Mouse (Mus musculus) midbrain, embryonic 11.5 days (tissue): ENCODE results near the gene Unc13d. TPM values are rescaled to one million over a fixed set of nuclear protein-coding genes. Genes with fewer than 3 reads are reported as not detected.
"Not testable (repeated sequence)": the region's sequence is repeated elsewhere in the genome, so short reads cannot be mapped to it uniquely, and the experiment has no call there.

ENCODE experiments used
- ATAC-seq: fragments of 200-750 bp; cut with Nextera tagmentation; 2 replicates; pipeline ENCODE4 v1.8.0; 2017; ENCODE audit warnings: moderate TSS enrichment, moderate library complexity; ENCODE audit not compliant: low FRiP score
- DNase-seq: peaks from one replicate; pipeline ENCODE4 v3.0.0; 2015; ENCODE audit warnings: low spot score; ENCODE audit errors: missing footprints
- H3K27ac ChIP-seq: fragments of 300-500 bp; sonication (generic); 2 replicates; pipeline ENCODE4 v1.5.1; 2014; ENCODE audit warnings: low read depth, low read length
- H3K27me3 ChIP-seq: fragments of 300-500 bp; sonication (generic); 2 replicates; pipeline ENCODE4 v1.6.1; 2014; ENCODE audit warnings: mild to moderate bottlenecking, low read length, moderate library complexity, mixed read lengths; ENCODE audit not compliant: control insufficient read depth, insufficient read depth
- H3K36me3 ChIP-seq: fragments of 300-500 bp; sonication (generic); 2 replicates; pipeline ENCODE4 v1.6.1; 2014; ENCODE audit warnings: mild to moderate bottlenecking, low read length, moderate library complexity, mixed read lengths; ENCODE audit not compliant: control insufficient read depth, insufficient read depth
- H3K4me1 ChIP-seq: fragments of 300-500 bp; sonication (generic); 2 replicates; pipeline ENCODE4 v1.6.1; 2014; ENCODE audit warnings: low read length; ENCODE audit not compliant: control insufficient read depth, insufficient read depth
- H3K4me2 ChIP-seq: fragments of 300-500 bp; sonication (generic); 2 replicates; pipeline ENCODE4 v1.6.1; 2014; ENCODE audit warnings: mild to moderate bottlenecking, moderate library complexity
- H3K4me3 ChIP-seq: fragments of 300-500 bp; sonication (generic); 2 replicates; pipeline ENCODE4 v1.5.1; 2014; ENCODE audit warnings: low read depth, low read length
- H3K9ac ChIP-seq: fragments of 300-500 bp; sonication (generic); 2 replicates; pipeline ENCODE4 v1.6.1; 2014; ENCODE audit warnings: low read length
- H3K9me3 ChIP-seq: fragments of 300-500 bp; sonication (generic); 2 replicates; pipeline ENCODE4 v1.6.1; 2016; ENCODE audit warnings: low read length; ENCODE audit not compliant: control insufficient read depth
- WGBS: fragments of 180-500 bp; shearing (Covaris S2); extraction: QIAGEN DNeasy Blood & Tissue Kit; methylation state at CpG from one replicate; pipeline ENCODE4 v1.1.7; 2014; 5-methylcytosine and 5-hydroxymethylcytosine counted together
- polyA plus RNA-seq: library from polyadenylated mRNA; unstranded; fragments of >200 nt; fragmentation: Nextera tagmentation; extraction: Ambion mirVana; gene quantifications from 2 replicates; pipeline ENCODE4 v1.2.1, GENCODE M21; 2014

The Unc13d gene
- polyA plus RNA-seq, 1 experiment from 2014 or later: 0.82 TPM

- no peak overlapping the region for H3K4me2 ChIP-seq
- H3K9me3 ChIP-seq: 0 out of 2 replicates have a peak, but pooled peaks cover 3% of the 10 kb centered on the region
- DNase-seq: no peak
- H3K36me3 ChIP-seq: no peaks in the 10 kb centered on the region
- no peak for ATAC-seq
- H3K4me3 ChIP-seq: no peak overlapping the region
- H3K9ac ChIP-seq: no peak overlapping the region
- H3K4me1 ChIP-seq: no peaks in the 10 kb centered on the region
- H3K27me3 ChIP-seq: no peaks in the 10 kb centered on the region
- WGBS: 69% methylated on average over 16 of the region's 16 CpGs
- H3K27ac ChIP-seq: 0 out of 2 replicates have a peak overlapping the region, but pooled peaks have one; percentile 15
Measured at GRCm38 (mm10) chr11:116093771-116094565, 16.2 kb upstream of the Unc13d start.

- DNase-seq, H3K9ac ChIP-seq, H3K4me1 ChIP-seq, ATAC-seq, H3K27ac ChIP-seq, H3K9me3 ChIP-seq, H3K4me2 ChIP-seq, H3K27me3 ChIP-seq, H3K4me3 ChIP-seq, H3K36me3 ChIP-seq: not testable (repeated sequence)
- WGBS: 95% methylated on average over 6 of the region's 6 CpGs
Measured at GRCm38 (mm10) chr11:116092959-116093358, 15.2 kb upstream of the Unc13d start.

GRCm38 (mm10) chr11:116091591-116091990, 13.8 kb upstream of the Unc13d start:
- no peak overlapping the region for H3K9ac ChIP-seq
- no peaks in the 10 kb centered on the region for H3K27me3 ChIP-seq
- no peak overlapping the region for H3K4me3 ChIP-seq
- H3K36me3 ChIP-seq: no peaks in the 10 kb centered on the region
- no peak overlapping the region for H3K4me2 ChIP-seq
- WGBS: 88% methylated on average over 6 of the region's 6 CpGs
- 0 out of 2 replicates have a peak, but pooled peaks cover under 1% of the 10 kb centered on the region for H3K9me3 ChIP-seq
- no peak overlapping the region for H3K27ac ChIP-seq
- H3K4me1 ChIP-seq: peaks cover 7% of the 10 kb centered on the region; the same call in 1 of the 2 replicates
- no peak for DNase-seq
- ATAC-seq: no peak

- H3K9me3 ChIP-seq: no peaks in the 10 kb centered on the region
- 90% methylated on average over 6 of the region's 6 CpGs for WGBS
Measured at GRCm38 (mm10) chr11:116089545-116089944, 11.8 kb upstream of the Unc13d start.

GRCm38 (mm10) chr11:116088741-116089394, 11.1 kb upstream of the Unc13d start:
- Histone ChIP-seq H3K9ac (no peak overlapping the region), H3K36me3 (no peaks in the 10 kb centered on the region), H3K4me1 (peaks cover 15% of the 10 kb centered on the region), H3K27me3 (no peaks in the 10 kb centered on the region), H3K4me2 (no peak overlapping the region), H3K27ac (no peak overlapping the region), H3K9me3 (no peaks in the 10 kb centered on the region), H3K4me3 (no peak overlapping the region)
- DNase-seq (no peak), ATAC-seq (no peak)
- WGBS: 89% methylated on average over 11 of the region's 11 CpGs

More at GRCm38 (mm10) chr11:116089545-116089944, 11.8 kb upstream of the Unc13d start:
- no peaks in the 10 kb centered on the region for H3K36me3 ChIP-seq
- H3K27me3 ChIP-seq: no peaks in the 10 kb centered on the region
- H3K9ac ChIP-seq: no peak overlapping the region
- H3K4me1 ChIP-seq: peaks cover 15% of the 10 kb centered on the region
- no peak overlapping the region for H3K27ac ChIP-seq
- no peak for DNase-seq
- H3K4me2 ChIP-seq: no peak overlapping the region
- ATAC-seq: no peak
- H3K4me3 ChIP-seq: no peak overlapping the region

- H3K4me3 ChIP-seq: no peak overlapping the region
- peaks cover 15% of the 10 kb centered on the region for H3K4me1 ChIP-seq
- no peak for ATAC-seq
- 82% methylated on average over 8 of the region's 8 CpGs for WGBS
- no peaks in the 10 kb centered on the region for H3K36me3 ChIP-seq
- no peak overlapping the region for H3K9ac ChIP-seq
- H3K27me3 ChIP-seq: no peaks in the 10 kb centered on the region
- H3K4me2 ChIP-seq: peak overlapping the region; percentile 56; the same call in 1 of the 2 replicates
- no peak overlapping the region for H3K27ac ChIP-seq
- no peaks in the 10 kb centered on the region for H3K9me3 ChIP-seq
- no peak for DNase-seq
Measured at GRCm38 (mm10) chr11:116088188-116088587, 10.4 kb upstream of the Unc13d start.

- H3K27me3 ChIP-seq: no peaks in the 10 kb centered on the region
- peak; percentile 80 for ATAC-seq
- H3K4me2 ChIP-seq: peak overlapping the region; percentile 56
- peak overlapping the region; percentile 45 for H3K4me3 ChIP-seq
- H3K9ac ChIP-seq: peak overlapping the region; percentile 50
- no peaks in the 10 kb centered on the region for H3K9me3 ChIP-seq
- H3K27ac ChIP-seq: no peak overlapping the region; the same call in 1 of the 2 replicates
- peak; percentile 98 for DNase-seq
- H3K4me1 ChIP-seq: peaks cover 15% of the 10 kb centered on the region
- H3K36me3 ChIP-seq: peaks cover under 1% of the 10 kb centered on the region; the same call in 1 of the 2 replicates
- WGBS: 5% methylated on average over 31 of the region's 31 CpGs
Measured at GRCm38 (mm10) chr11:116087194-116088130, 9.7 kb upstream of the Unc13d start.

- Histone ChIP-seq H3K9me3 (no peaks in the 10 kb centered on the region), H3K4me2 (peak within 1 kb of the TSS; percentile 56), H3K4me1 (peaks cover 15% of the 10 kb centered on the region), H3K9ac (peak within 1 kb of the TSS; percentile 50), H3K27ac (peak within 1 kb of the TSS; percentile 32; the same call in 1 of the 2 replicates), H3K4me3 (peak within 1 kb of the TSS; percentile 45), H3K36me3 (peaks cover 5% of the 10 kb centered on the region; the same call in 1 of the 2 replicates), H3K27me3 (no peaks in the 10 kb centered on the region)
- DNase-seq: peak; percentile 100
- peak; percentile 96 for ATAC-seq
- 6% methylated on average over 36 of the region's 43 CpGs for WGBS
Measured at GRCm38 (mm10) chr11:116086258-116087193, 8.8 kb upstream of the Unc13d start, which contains the start of gene Wbp2. Wbp2 (minus strand) TSS chr11:116086995.
